Mouse (Mus musculus): ENCODE results near the gene Fam240a.

Fam240a gene

GRCm38 (mm10) chr9:110944265-110944664 lies 27.6 kb upstream of the Fam240a start:
- DNase-seq: no peak

GRCm38 (mm10) chr9:110937506-110938490 lies 21.1 kb upstream of the Fam240a start:
- DNase-seq: no peak

GRCm38 (mm10) chr9:110935941-110936340 lies 19.3 kb upstream of the Fam240a start:
- DNase-seq: no peak

GRCm38 (mm10) chr9:110933850-110934437 lies 17.3 kb upstream of the Fam240a start:
- DNase-seq: peak; percentile 11

- no peak for DNase-seq
These were observed 14.9 kb upstream of the Fam240a start for GRCm38 (mm10) chr9:110931573-110931972.

GRCm38 (mm10) chr9:110922759-110923158 lies 6.1 kb upstream of the Fam240a start:
- DNase-seq: peak; percentile 48

- no peak for DNase-seq
These were observed 4.2 kb upstream of the Fam240a start for GRCm38 (mm10) chr9:110920665-110921419.

- no peak for DNase-seq
These were observed 1.2 kb downstream of the Fam240a start for GRCm38 (mm10) chr9:110915466-110915865.

GRCm38 (mm10) chr9:110914631-110915236 lies 1.9 kb downstream of the Fam240a start:
- no peak for DNase-seq

- DNase-seq: no peak
These were observed 7.2 kb downstream of the Fam240a start for GRCm38 (mm10) chr9:110909371-110909967.

GRCm38 (mm10) chr9:110908631-110909016 lies 8.0 kb downstream of the Fam240a start:
- DNase-seq: no peak

- no peak for DNase-seq
These were observed 8.6 kb downstream of the Fam240a start for GRCm38 (mm10) chr9:110907838-110908630.

GRCm38 (mm10) chr9:110907201-110907837 lies 9.3 kb downstream of the Fam240a start:
- no peak for DNase-seq

GRCm38 (mm10) chr9:110902271-110902670 lies 14.4 kb downstream of the Fam240a start:
- no peak for DNase-seq

GRCm38 (mm10) chr9:110901204-110901603 lies 15.5 kb downstream of the Fam240a start:
- no peak for DNase-seq

- no peak for DNase-seq
These were observed 17.1 kb downstream of the Fam240a start for GRCm38 (mm10) chr9:110899451-110900008.

- no peak for DNase-seq
These were observed 20.1 kb downstream of the Fam240a start for GRCm38 (mm10) chr9:110896595-110896994.

GRCm38 (mm10) chr9:110895994-110896393 lies 20.7 kb downstream of the Fam240a start:
- DNase-seq: no peak

- no peak for DNase-seq
These were observed 21.2 kb downstream of the Fam240a start for GRCm38 (mm10) chr9:110895507-110895906.

GRCm38 (mm10) chr9:110893429-110893828 lies 23.2 kb downstream of the Fam240a start:
- no peak for DNase-seq

- DNase-seq: no peak
These were observed 24.1 kb downstream of the Fam240a start for GRCm38 (mm10) chr9:110892552-110892951.

Measured in right cerebral cortex, adult 18-20 months (tissue).